Comparison of ENCODE assay signal across 13 mouse cellular contexts in genomic region chr2:166332748-166333417, GRCm38 (mm10).
DNase-seq lines count a peak whose midpoint lies in the region; ATAC-seq and TF ChIP-seq lines count a peak whose summit lies in the region.
"Had no signal": no experiment of that assay in that cellular context is flagged by ENCODE, and none has a peak within 500 bp of the region (broad histone marks: within the 10 kb centered on the region; RNA-seq: fewer than 3 reads in every experiment).

No protein-coding gene starts in this region.

- peak; percentile 71 for ATAC-seq in intestine, embryonic 14.5 days (replicated peaks; ENCODE audit: low FRiP score, low TSS enrichment, low read depth)
- ATAC-seq in intestine, postnatal 0 days, result no peak
- peak; percentile 57 for ATAC-seq in embryonic facial prominence, embryonic 15.5 days (ENCODE audit: insufficient number of reproducible peaks, low FRiP score, low TSS enrichment, low read depth)
- ATAC-seq in hindbrain, embryonic 16.5 days, result no peak

- H3K9me3 ChIP-seq in intestine, embryonic 14.5 days (ENCODE audit: control insufficient read depth, low read length), result no peaks in the 10 kb centered on the region
- no peaks in the 10 kb centered on the region for H3K9me3 ChIP-seq in intestine, postnatal 0 days (ENCODE audit: control insufficient read depth)
- H3K9me3 ChIP-seq in embryonic facial prominence, embryonic 15.5 days (replicated peaks), result no peaks in the 10 kb centered on the region
- H3K9me3 ChIP-seq in hindbrain, embryonic 16.5 days (ENCODE audit: control insufficient read depth, low read length), result no peaks in the 10 kb centered on the region
- H3K9me3 ChIP-seq: hindbrain, embryonic 15.5 days had no signal

- DNase-seq in intestine, embryonic 14.5 days (ENCODE audit: low spot score), result peak; percentile 71
- peak; percentile 52 for DNase-seq in kidney, postnatal 14 days
- peak; percentile 34 to 56 for DNase-seq in natural killer cell, adult 2 months (ENCODE audit: low spot score in 2 of 2)
- no peak for DNase-seq in left cerebral cortex, adult 18-20 months (ENCODE audit: low spot score in 2 of 2)
- no peak for DNase-seq in layer of hippocampus, postnatal 14 days (ENCODE audit: low spot score in 2 of 2)
- DNase-seq: adrenal gland, postnatal 10 days; right cerebral cortex, postnatal 4 days; thymus, postnatal 4 days had no signal

- no peaks in the 10 kb centered on the region for H3K36me3 ChIP-seq in intestine, embryonic 14.5 days (ENCODE audit: control insufficient read depth, insufficient read depth, low read length)
- no peaks in the 10 kb centered on the region for H3K36me3 ChIP-seq in intestine, postnatal 0 days (ENCODE audit: control insufficient read depth, insufficient read depth)
- no peaks in the 10 kb centered on the region for H3K36me3 ChIP-seq in embryonic facial prominence, embryonic 15.5 days
- no peaks in the 10 kb centered on the region for H3K36me3 ChIP-seq in hindbrain, embryonic 16.5 days (ENCODE audit: control insufficient read depth, insufficient read depth, low read length)
- H3K36me3 ChIP-seq: hindbrain, embryonic 15.5 days had no signal

- H3K27me3 ChIP-seq in intestine, embryonic 14.5 days (replicated peaks; ENCODE audit: control insufficient read depth, insufficient read depth, low read length), result no peaks in the 10 kb centered on the region
- no peaks in the 10 kb centered on the region for H3K27me3 ChIP-seq in intestine, postnatal 0 days (replicated peaks; ENCODE audit: control insufficient read depth, insufficient read depth, low read length)
- H3K27me3 ChIP-seq in embryonic facial prominence, embryonic 15.5 days, result no peaks in the 10 kb centered on the region
- H3K27me3 ChIP-seq in hindbrain, embryonic 16.5 days (replicated peaks; ENCODE audit: control insufficient read depth, insufficient read depth, low read length), result no peaks in the 10 kb centered on the region; the same call in 1 of the 2 replicates

- H3K9ac ChIP-seq in intestine, embryonic 14.5 days (ENCODE audit: low read length), result no peak overlapping the region
- H3K9ac ChIP-seq in intestine, postnatal 0 days (ENCODE audit: low read depth, low read length), result no peak overlapping the region
- H3K9ac ChIP-seq in embryonic facial prominence, embryonic 15.5 days, result no peak overlapping the region
- no peak overlapping the region for H3K9ac ChIP-seq in hindbrain, embryonic 16.5 days (ENCODE audit: low read depth, low read length)
- H3K9ac ChIP-seq: hindbrain, embryonic 15.5 days; liver, embryonic 14.5 days had no signal

- TF ChIP-seq CTCF in intestine, postnatal 0 days (IDR thresholded peaks at IDR 0.05; ENCODE audit: low read depth), result no peak

- 31% methylated on average over 13 of the region's 13 CpGs for WGBS in intestine, embryonic 14.5 days
- WGBS in intestine, postnatal 0 days, result 50% methylated on average over 13 of the region's 13 CpGs
- WGBS in embryonic facial prominence, embryonic 15.5 days, result 29% methylated on average over 13 of the region's 13 CpGs
- WGBS in hindbrain, embryonic 16.5 days, result 57% methylated on average over 13 of the region's 13 CpGs

- H3K27ac ChIP-seq in intestine, embryonic 14.5 days (ENCODE audit: low read depth), result peak overlapping the region; percentile 77
- no peak overlapping the region for H3K27ac ChIP-seq in intestine, postnatal 0 days (ENCODE audit: low read depth, low read length)
- H3K27ac ChIP-seq in embryonic facial prominence, embryonic 15.5 days (replicated peaks), result peak overlapping the region; percentile 73
- H3K27ac ChIP-seq in hindbrain, embryonic 16.5 days (ENCODE audit: low read depth, low read length), result no peak overlapping the region
- H3K27ac ChIP-seq: hindbrain, embryonic 15.5 days; liver, embryonic 14.5 days had no signal

- no peak overlapping the region for H3K4me2 ChIP-seq in intestine, embryonic 14.5 days (ENCODE audit: low read length)
- no peak overlapping the region for H3K4me2 ChIP-seq in intestine, postnatal 0 days (replicated peaks; ENCODE audit: low read depth)
- no peak overlapping the region for H3K4me2 ChIP-seq in embryonic facial prominence, embryonic 15.5 days (replicated peaks)
- no peak overlapping the region for H3K4me2 ChIP-seq in hindbrain, embryonic 16.5 days (ENCODE audit: low read length)
- H3K4me2 ChIP-seq: hindbrain, embryonic 15.5 days had no signal

- peaks cover 43% of the 10 kb centered on the region for H3K4me1 ChIP-seq in intestine, embryonic 14.5 days (replicated peaks; ENCODE audit: control insufficient read depth, insufficient read depth, low read length)
- H3K4me1 ChIP-seq in intestine, postnatal 0 days (replicated peaks; ENCODE audit: control insufficient read depth, insufficient read depth, low read length), result 0 out of 2 replicates have a peak, but pooled peaks cover 3% of the 10 kb centered on the region
- peaks cover 54% of the 10 kb centered on the region for H3K4me1 ChIP-seq in embryonic facial prominence, embryonic 15.5 days
- H3K4me1 ChIP-seq in hindbrain, embryonic 16.5 days (ENCODE audit: control insufficient read depth, insufficient read depth, low read depth, low read length), result peaks cover 4% of the 10 kb centered on the region; the same call in 1 of the 2 replicates

- H3K4me3 ChIP-seq in intestine, embryonic 14.5 days (ENCODE audit: low read depth, low read length), result no peak overlapping the region
- no peak overlapping the region for H3K4me3 ChIP-seq in intestine, postnatal 0 days (ENCODE audit: low read depth, low read length)
- H3K4me3 ChIP-seq in embryonic facial prominence, embryonic 15.5 days (replicated peaks), result no peak overlapping the region
- no peak overlapping the region for H3K4me3 ChIP-seq in hindbrain, embryonic 16.5 days (ENCODE audit: low read length)
- H3K4me3 ChIP-seq: hindbrain, embryonic 15.5 days had no signal

Comparison
In these comparisons a context has a peak if more than half of its experiments do, and no peak if none do; other contexts are left out.
1. ATAC-seq: peak in intestine, embryonic 14.5 days (single experiment) and embryonic facial prominence, embryonic 15.5 days (single experiment); none in intestine, postnatal 0 days (single experiment) and hindbrain, embryonic 16.5 days (single experiment).
2. H3K27ac ChIP-seq: peak in intestine, embryonic 14.5 days (single experiment) and embryonic facial prominence, embryonic 15.5 days (single experiment); none in intestine, postnatal 0 days (single experiment) and hindbrain, embryonic 16.5 days (single experiment).
3. DNase-seq: peak in intestine, embryonic 14.5 days (single experiment), kidney, postnatal 14 days (single experiment) and natural killer cell, adult 2 months (2 of 2); none in left cerebral cortex, adult 18-20 months (0 of 2) and layer of hippocampus, postnatal 14 days (0 of 2).